Mouse (Mus musculus) ovary, adult 10 weeks (tissue): Measurements from ENCODE around the gene Ugt1a5. TPM values are rescaled to one million over a fixed set of nuclear protein-coding genes. Genes with fewer than 3 reads are reported as not detected.

ENCODE experiments used
- polyA plus RNA-seq: library from polyadenylated mRNA; stranded (reverse); fragments of 350-450 nt; fragmentation: Illumina TruSeq; extraction: RNeasy Lipid Tissue Mini Kit (QIAGEN cat#74804); gene quantifications from one replicate; pipeline ENCODE4 v1.2.3, GENCODE M21; 2014

The Ugt1a5 gene
- polyA plus RNA-seq = not detected

GRCm38 (mm10) chr1:88165711-88166110 is at the start of gene Ugt1a5:
Gene Ugt1a5 (plus strand): TSS chr1:88166012.

GRCm38 (mm10) chr1:88134457-88135011 is 31.3 kb upstream of the Ugt1a5 start, which contains the start of gene Ugt1a6a:
Gene Ugt1a6a (plus strand): TSS chr1:88134809.

DNA sequence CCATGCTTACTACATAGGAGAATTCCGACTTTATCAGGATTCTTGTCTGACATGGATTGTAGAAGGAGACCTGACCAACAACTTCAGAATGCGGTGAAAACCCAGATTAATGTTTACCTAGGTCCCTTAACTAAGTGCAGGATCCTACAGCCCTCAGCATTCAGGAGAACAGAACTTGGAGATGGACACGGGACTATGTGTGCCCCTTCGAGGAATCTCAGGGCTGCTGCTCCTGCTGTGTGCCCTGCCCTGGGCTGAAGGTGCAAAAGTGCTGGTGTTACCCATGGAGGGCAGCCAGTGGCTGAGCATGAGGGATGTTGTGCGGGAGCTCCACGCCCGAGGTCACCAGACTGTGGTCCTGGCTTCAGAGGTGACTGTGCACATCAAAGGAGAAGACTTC is 34.6 kb downstream of the Ugt1a5 start, which contains the start of gene Ugt1a2:
Ugt1a2 (plus strand) TSS at position 146 of the 400 bp plus-strand sequence.

DNA sequence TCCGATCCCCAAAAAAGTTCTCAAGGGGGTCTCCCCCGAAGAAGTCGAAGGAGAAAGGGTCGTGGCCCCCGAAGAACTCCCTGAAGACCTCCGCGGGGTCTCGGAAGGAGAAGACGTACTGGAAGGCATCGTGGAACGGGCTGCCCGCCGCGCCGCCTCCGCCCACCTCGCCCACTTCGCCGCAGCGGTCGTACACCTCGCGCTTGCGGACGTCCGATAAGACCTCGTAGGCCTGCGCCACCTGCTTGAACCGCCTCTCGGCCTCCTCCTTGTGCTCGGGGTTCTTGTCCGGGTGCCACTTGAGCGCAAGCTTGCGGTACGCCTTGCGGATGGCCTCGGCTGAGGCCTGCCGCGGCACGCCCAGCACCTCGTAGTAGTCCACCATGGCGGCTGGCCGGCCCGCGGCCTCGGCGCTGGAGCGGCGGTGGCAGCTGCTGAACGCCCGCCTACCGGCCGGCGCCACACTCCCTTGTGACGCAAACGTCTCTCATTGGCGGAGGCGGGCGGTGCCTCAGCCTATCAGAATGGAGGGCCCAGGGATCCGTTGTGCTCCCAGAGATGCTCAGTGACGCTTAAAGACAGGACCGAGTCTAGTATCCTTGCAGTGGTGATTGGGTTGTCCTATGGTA is 39.6 kb downstream of the Ugt1a5 start, which contains the start of gene Dnajb3:
Dnajb3 (minus strand) TSS at position 489 of the 629 bp plus-strand sequence.

GRCm38 (mm10) chr1:88211812-88212211 is 46.0 kb downstream of the Ugt1a5 start, which contains the start of gene Ugt1a1:
Gene Ugt1a1 (plus strand): TSS chr1:88211959.

GRCm38 (mm10) chr1:88226670-88227379 is 61.0 kb downstream of the Ugt1a5 start, which contains the start of gene Mroh2a:
Gene Mroh2a (plus strand): TSS chr1:88226986.

Other genes with a start within 250 kb of the Ugt1a5 start
- gene Usp40, start 157.5 kb upstream of the Ugt1a5 start, polyA plus RNA-seq = 51.1 TPM
- gene Ugt1a10, start 110.6 kb upstream of the Ugt1a5 start, polyA plus RNA-seq = not detected
- not detected for gene Ugt1a9, start 95.2 kb upstream of the Ugt1a5 start, polyA plus RNA-seq
- not detected for gene Ugt1a8, start 78.2 kb upstream of the Ugt1a5 start, polyA plus RNA-seq
- gene Ugt1a7c, start 71.0 kb upstream of the Ugt1a5 start, polyA plus RNA-seq = 24.8 TPM
- 1.1 TPM for gene Ugt1a6b, start 62.8 kb upstream of the Ugt1a5 start, polyA plus RNA-seq
- 28.6 TPM for gene Ugt1a6a, start 31.2 kb upstream of the Ugt1a5 start, polyA plus RNA-seq
- gene Ugt1a2, start 34.6 kb downstream of the Ugt1a5 start, polyA plus RNA-seq = 0.71 TPM
- gene Dnajb3, start 39.8 kb downstream of the Ugt1a5 start, polyA plus RNA-seq = 3.4 TPM
- 10.1 TPM for gene Ugt1a1, start 45.9 kb downstream of the Ugt1a5 start, polyA plus RNA-seq
- 0.31 TPM for gene Mroh2a, start 61.0 kb downstream of the Ugt1a5 start, polyA plus RNA-seq
- gene Hjurp, start 111.6 kb downstream of the Ugt1a5 start, polyA plus RNA-seq = 88.9 TPM
- gene Trpm8, start 111.6 kb downstream of the Ugt1a5 start, polyA plus RNA-seq = not detected
- not detected for gene Spp2, start 240.9 kb downstream of the Ugt1a5 start, polyA plus RNA-seq